Comparison of ENCODE assay signal across 26 mouse cellular contexts in the genomic region with DNA sequence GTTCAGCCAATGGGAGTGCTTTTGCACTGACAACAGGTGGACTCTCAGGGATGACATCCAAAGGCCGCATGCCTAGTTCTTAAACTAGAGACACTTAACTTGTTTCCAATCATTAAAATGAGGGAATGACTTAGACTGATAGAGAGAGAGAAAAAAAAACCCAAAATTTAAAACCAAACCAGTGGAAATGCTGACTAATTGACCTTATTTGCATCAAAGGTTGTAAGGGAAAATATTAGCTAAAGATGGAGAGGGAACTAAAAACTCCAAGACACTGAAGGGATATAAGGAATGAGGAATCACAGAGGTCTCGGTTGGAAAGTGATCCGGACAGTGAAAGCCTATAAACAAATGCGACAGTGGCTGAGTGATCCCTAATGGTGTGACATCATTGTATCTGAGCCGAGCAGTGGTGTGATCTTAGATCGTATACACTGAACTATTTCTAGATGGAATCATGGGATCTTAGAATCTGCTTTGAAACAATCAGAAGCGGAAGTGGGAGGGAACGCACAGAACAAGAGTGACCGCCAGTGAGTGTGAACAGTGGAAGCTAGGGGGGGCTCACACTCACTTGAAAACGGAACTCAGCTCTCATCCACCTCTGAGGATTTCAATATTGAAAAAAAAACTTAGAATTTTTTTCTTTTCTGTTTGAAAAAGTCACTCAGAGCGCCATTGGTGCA.
DNase-seq lines count a peak whose midpoint lies in the region; ATAC-seq and TF ChIP-seq lines count a peak whose summit lies in the region.
"Had no signal": no experiment of that assay in that cellular context is flagged by ENCODE, and none has a peak within 500 bp of the region (broad histone marks: within the 10 kb centered on the region; RNA-seq: fewer than 3 reads in every experiment).

No protein-coding gene starts in this region.

- WGBS in hindbrain, postnatal 0 days = 87% methylated on average over 11 of the region's 11 CpGs
- 89% methylated on average over 11 of the region's 11 CpGs for WGBS in hindbrain, embryonic 14.5 days

- 0 out of 2 replicates have a peak, but pooled peaks have one; percentile 3 for TF ChIP-seq CTCF in hindbrain, postnatal 0 days (IDR thresholded peaks at IDR 0.05; ENCODE audit: low read depth)
- 0 out of 2 replicates have a peak, but pooled peaks have one; percentile 2 for TF ChIP-seq CTCF in cortical plate, adult 2 months (IDR thresholded peaks at IDR 0.05; ENCODE audit: extremely low read depth, insufficient read depth, low read length)

- H3K4me2 ChIP-seq in hindbrain, postnatal 0 days (ENCODE audit: low read depth, low read length) = no peak overlapping the region
- no peak overlapping the region for H3K4me2 ChIP-seq in hindbrain, embryonic 14.5 days (replicated peaks)
- H3K4me2 ChIP-seq: forebrain, embryonic 13.5 days; hindbrain, embryonic 12.5 days had no signal

- no peak for TF ChIP-seq POLR2A in cortical plate, adult 2 months (IDR thresholded peaks at IDR 0.05; ENCODE audit: extremely low read depth, insufficient read depth, low read length)

- no peak for ATAC-seq in hindbrain, postnatal 0 days
- no peak for ATAC-seq in hindbrain, embryonic 14.5 days (ENCODE audit: low FRiP score)
- ATAC-seq in granulocyte monocyte progenitor cell, adult 5-6 weeks (replicated peaks; ENCODE audit: poor library complexity, severe bottlenecking) = no peak
- ATAC-seq: CD4-positive, CD25-positive, alpha-beta regulatory T cell, adult 4 months; forebrain, embryonic 13.5 days; forebrain, embryonic 16.5 days; hindbrain, embryonic 16.5 days; inflammation-experienced regulatory T-cells, adult 6 months had no signal

- H3K9ac ChIP-seq in hindbrain, postnatal 0 days (replicated peaks; ENCODE audit: low read length) = no peak overlapping the region
- no peak overlapping the region for H3K9ac ChIP-seq in hindbrain, embryonic 14.5 days
- H3K9ac ChIP-seq: forebrain, embryonic 13.5 days; hindbrain, embryonic 12.5 days had no signal

- no peaks in the 10 kb centered on the region for H3K4me1 ChIP-seq in hindbrain, postnatal 0 days (ENCODE audit: insufficient read depth, low read length)
- H3K4me1 ChIP-seq in hindbrain, embryonic 14.5 days (replicated peaks; ENCODE audit: control insufficient read depth, insufficient read depth, low read length) = 0 out of 2 replicates have a peak, but pooled peaks cover 4% of the 10 kb centered on the region
- H3K4me1 ChIP-seq in cortical plate, adult 2 months (ENCODE audit: control insufficient read depth, insufficient read depth, low read length) = no peaks in the 10 kb centered on the region
- H3K4me1 ChIP-seq: heart, embryonic 10.5 days; hindbrain, embryonic 12.5 days had no signal

- no peaks in the 10 kb centered on the region for H3K27me3 ChIP-seq in hindbrain, postnatal 0 days (ENCODE audit: insufficient read depth, low read length)
- H3K27me3 ChIP-seq in hindbrain, embryonic 14.5 days (ENCODE audit: control insufficient read depth, insufficient read depth, low read length) = no peaks in the 10 kb centered on the region
- H3K27me3 ChIP-seq: forebrain, embryonic 13.5 days; hindbrain, embryonic 12.5 days had no signal

- no peak for DNase-seq in hindbrain, postnatal 0 days (ENCODE audit: low spot score)
- no peak for DNase-seq in hindbrain, embryonic 14.5 days (ENCODE audit: low spot score)
- DNase-seq in testis, postnatal 10 days (ENCODE audit: low spot score) = peak; percentile 7
- DNase-seq in testis, postnatal 14 days (ENCODE audit: low spot score) = no peak
- no peak for DNase-seq in MN1 (ENCODE audit: low spot score)
- DNase-seq: adrenal gland, adult 2 months; adrenal gland, postnatal 25 days; cerebellum, adult 11-12 months; cerebellum, adult 8-10 months; cerebellum, postnatal 10 days; cerebellum, postnatal 36 days; gastrocnemius, adult 2 months; gastrocnemius, postnatal 14 days; heart, adult 2 months; kidney, adult 11 months had no signal

- no peaks in the 10 kb centered on the region for H3K9me3 ChIP-seq in hindbrain, postnatal 0 days (ENCODE audit: low read length)
- no peaks in the 10 kb centered on the region for H3K9me3 ChIP-seq in hindbrain, embryonic 14.5 days (ENCODE audit: control insufficient read depth, low read length)
- H3K9me3 ChIP-seq: forebrain, embryonic 10.5 days; forebrain, embryonic 13.5 days; G1E; heart, embryonic 10.5 days; hindbrain, embryonic 12.5 days had no signal

- H3K4me3 ChIP-seq in hindbrain, postnatal 0 days (ENCODE audit: low read length) = no peak overlapping the region
- H3K4me3 ChIP-seq in hindbrain, embryonic 14.5 days (replicated peaks; ENCODE audit: low read length) = no peak overlapping the region
- H3K4me3 ChIP-seq in cortical plate, adult 2 months (ENCODE audit: insufficient read depth, low read length) = no peak overlapping the region
- H3K4me3 ChIP-seq: forebrain, embryonic 10.5 days; forebrain, embryonic 13.5 days; gastrocnemius, adult 2 months; heart, adult 2 months; heart, embryonic 10.5 days; hindbrain, embryonic 12.5 days had no signal

- H3K36me3 ChIP-seq in hindbrain, postnatal 0 days (ENCODE audit: insufficient read depth, low read length) = no peaks in the 10 kb centered on the region
- H3K36me3 ChIP-seq in hindbrain, embryonic 14.5 days (replicated peaks; ENCODE audit: control insufficient read depth, insufficient read depth) = no peaks in the 10 kb centered on the region
- H3K36me3 ChIP-seq: forebrain, embryonic 10.5 days; G1E; heart, embryonic 10.5 days; hindbrain, embryonic 12.5 days had no signal

- H3K27ac ChIP-seq in hindbrain, postnatal 0 days = no peak overlapping the region
- H3K27ac ChIP-seq in hindbrain, embryonic 14.5 days = no peak overlapping the region
- H3K27ac ChIP-seq in cortical plate, adult 2 months (ENCODE audit: insufficient read depth, low read length) = no peak overlapping the region
- H3K27ac ChIP-seq: forebrain, embryonic 10.5 days; forebrain, embryonic 13.5 days; gastrocnemius, adult 2 months; heart, adult 2 months; heart, embryonic 10.5 days; hindbrain, embryonic 12.5 days had no signal
